Comparison of ENCODE assay signal across 33 mouse cellular contexts in the genomic region with DNA sequence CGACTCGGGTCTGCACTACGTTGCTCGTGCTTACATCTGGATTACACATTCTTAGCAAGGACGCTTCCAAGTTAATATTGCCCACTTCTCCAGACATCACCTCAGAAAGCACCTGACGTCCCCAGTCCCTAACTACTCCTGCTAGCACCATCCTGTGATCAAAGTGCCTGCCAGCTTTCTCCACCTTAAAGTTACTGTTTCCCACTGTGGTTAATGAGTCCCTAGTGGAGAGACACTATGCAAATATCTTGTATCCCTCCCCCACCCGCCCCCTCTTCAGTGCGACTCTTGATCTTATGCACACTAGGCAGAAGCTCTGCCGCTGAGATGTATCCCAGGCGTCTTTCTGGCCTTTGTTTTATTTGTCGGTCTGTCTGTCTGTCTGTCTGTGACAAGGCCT. TPM values are rescaled to one million over a fixed set of nuclear protein-coding genes. Genes with fewer than 3 reads are reported as not detected.
DNase-seq lines count a peak whose midpoint lies in the region; ATAC-seq lines count a peak whose summit lies in the region.
"Had no signal": no experiment of that assay in that cellular context is flagged by ENCODE, and none has a peak within 500 bp of the region (broad histone marks: within the 10 kb centered on the region; RNA-seq: fewer than 3 reads in every experiment).

No protein-coding gene starts in this region.

- peaks cover 6% of the 10 kb centered on the region; the same call in 1 of the 2 replicates for H3K4me1 ChIP-seq in intestine, embryonic 16.5 days (ENCODE audit: control insufficient read depth, insufficient read depth, low read length)
- peaks cover 4% of the 10 kb centered on the region; the same call in 1 of the 2 replicates for H3K4me1 ChIP-seq in kidney, embryonic 16.5 days (ENCODE audit: insufficient read depth, low read length)
- no peaks in the 10 kb centered on the region for H3K4me1 ChIP-seq in heart, embryonic 10.5 days
- H3K4me1 ChIP-seq: embryonic facial prominence, embryonic 10.5 days; embryonic facial prominence, embryonic 15.5 days; neural tube, embryonic 12.5 days had no signal

- H3K4me2 ChIP-seq in intestine, embryonic 16.5 days (ENCODE audit: low read depth, low read length), result no peak overlapping the region
- H3K4me2 ChIP-seq in kidney, embryonic 16.5 days (replicated peaks; ENCODE audit: low read depth, low read length), result no peak overlapping the region
- H3K4me2 ChIP-seq: embryonic facial prominence, embryonic 15.5 days; heart, embryonic 11.5 days; hindbrain, embryonic 13.5 days; midbrain, embryonic 12.5 days; neural tube, embryonic 12.5 days; stomach, embryonic 15.5 days had no signal

- no peaks in the 10 kb centered on the region for H3K27me3 ChIP-seq in intestine, embryonic 16.5 days (replicated peaks; ENCODE audit: control insufficient read depth, insufficient read depth, low read length)
- H3K27me3 ChIP-seq in kidney, embryonic 16.5 days (ENCODE audit: insufficient read depth, low read length), result no peaks in the 10 kb centered on the region
- H3K27me3 ChIP-seq in heart, embryonic 10.5 days (ENCODE audit: insufficient read depth, poor library complexity, severe bottlenecking), result no peaks in the 10 kb centered on the region
- H3K27me3 ChIP-seq: embryonic facial prominence, embryonic 15.5 days; hindbrain, embryonic 13.5 days; megakaryocyte, embryonic 14.5 days; midbrain, embryonic 12.5 days; neural tube, embryonic 12.5 days; stomach, embryonic 15.5 days had no signal

- no peak overlapping the region for H3K9ac ChIP-seq in intestine, embryonic 16.5 days (ENCODE audit: low read depth, low read length)
- no peak overlapping the region for H3K9ac ChIP-seq in kidney, embryonic 16.5 days (replicated peaks; ENCODE audit: low read length)
- H3K9ac ChIP-seq: embryonic facial prominence, embryonic 15.5 days; hindbrain, embryonic 13.5 days; liver, embryonic 14.5 days; midbrain, embryonic 12.5 days; neural tube, embryonic 12.5 days; stomach, embryonic 15.5 days had no signal

- WGBS in intestine, embryonic 16.5 days, result 47% methylated on average over 11 of the region's 11 CpGs
- WGBS in kidney, embryonic 16.5 days, result 51% methylated on average over 11 of the region's 11 CpGs
- 71% methylated on average over 11 of the region's 11 CpGs for WGBS in heart, embryonic 10.5 days

- no peaks in the 10 kb centered on the region for H3K9me3 ChIP-seq in intestine, embryonic 16.5 days (ENCODE audit: control insufficient read depth, low read length)
- no peaks in the 10 kb centered on the region for H3K9me3 ChIP-seq in kidney, embryonic 16.5 days (ENCODE audit: low read length)
- H3K9me3 ChIP-seq in heart, embryonic 10.5 days, result no peaks in the 10 kb centered on the region
- H3K9me3 ChIP-seq: embryonic facial prominence, embryonic 10.5 days; embryonic facial prominence, embryonic 15.5 days; hindbrain, embryonic 13.5 days; midbrain, embryonic 12.5 days; neural tube, embryonic 12.5 days; stomach, embryonic 15.5 days had no signal

- no peak overlapping the region for H3K27ac ChIP-seq in intestine, embryonic 16.5 days (ENCODE audit: low read length)
- H3K27ac ChIP-seq in kidney, embryonic 16.5 days (ENCODE audit: low read length), result no peak overlapping the region
- no peak overlapping the region for H3K27ac ChIP-seq in heart, embryonic 10.5 days
- H3K27ac ChIP-seq: embryonic facial prominence, embryonic 10.5 days; embryonic facial prominence, embryonic 15.5 days; hindbrain, embryonic 13.5 days; liver, embryonic 14.5 days; midbrain, embryonic 12.5 days; neural tube, embryonic 12.5 days; stomach, embryonic 15.5 days had no signal

- DNase-seq in kidney, adult 18-20 months, result peak; percentile 78
- peak; percentile 82 to 89 for DNase-seq in kidney, postnatal 36 days
- no peak for DNase-seq in heart, embryonic 10.5 days (ENCODE audit: low spot score)
- no peak for DNase-seq in heart, adult 8-10 months (ENCODE audit: low spot score)
- DNase-seq: adrenal gland, adult 2 months; adrenal gland, postnatal 36 days; B cell, adult 2 months; cerebellum, adult 18-20 months; cerebellum, postnatal 14 days; gastrocnemius, postnatal 14 days; heart, postnatal 36 days; liver; lung, adult 2 months; lung, postnatal 14 days; right cerebral cortex, adult 18-20 months; right cerebral cortex, postnatal 4 days; thymus, adult 18-20 months; thymus, postnatal 36 days had no signal

- H3K36me3 ChIP-seq in intestine, embryonic 16.5 days (ENCODE audit: control insufficient read depth, insufficient read depth, low read length), result no peaks in the 10 kb centered on the region
- no peaks in the 10 kb centered on the region for H3K36me3 ChIP-seq in kidney, embryonic 16.5 days (ENCODE audit: insufficient read depth, low read length)
- no peaks in the 10 kb centered on the region for H3K36me3 ChIP-seq in heart, embryonic 10.5 days
- H3K36me3 ChIP-seq: embryonic facial prominence, embryonic 10.5 days; embryonic facial prominence, embryonic 15.5 days; hindbrain, embryonic 13.5 days; midbrain, embryonic 12.5 days; neural tube, embryonic 12.5 days; stomach, embryonic 15.5 days had no signal

- H3K4me3 ChIP-seq in intestine, embryonic 16.5 days (ENCODE audit: low read length), result no peak overlapping the region
- no peak overlapping the region for H3K4me3 ChIP-seq in kidney, embryonic 16.5 days (ENCODE audit: low read length)
- H3K4me3 ChIP-seq in heart, embryonic 10.5 days, result no peak overlapping the region
- H3K4me3 ChIP-seq: embryonic facial prominence, embryonic 10.5 days; embryonic facial prominence, embryonic 15.5 days; hindbrain, embryonic 13.5 days; megakaryocyte, embryonic 14.5 days; midbrain, embryonic 12.5 days; myocyte; neural tube, embryonic 12.5 days; stomach, embryonic 15.5 days had no signal

- peak; percentile 39 for ATAC-seq in intestine, embryonic 16.5 days
- ATAC-seq in kidney, embryonic 16.5 days (ENCODE audit: low FRiP score, low TSS enrichment), result peak; percentile 85
- ATAC-seq in megakaryocyte progenitor cell, adult 5-6 weeks (replicated peaks; ENCODE audit: poor library complexity), result no peak
- ATAC-seq: activated CD4-positive, CD25-positive, alpha-beta regulatory T cell, adult 4 months; forebrain, embryonic 14.5 days had no signal

RNA-seq across cellular contexts. Expression of a gene that starts 16.6 kb away (rescaled TPM):
- 15.6 and 16.4 TPM in 2 replicates for polyA plus RNA-seq in intestine, embryonic 16.5 days (2015; fragmentation: Nextera tagmentation; extraction: Ambion mirVana)
- polyA plus RNA-seq in kidney, embryonic 16.5 days (2015; fragmentation: Nextera tagmentation; extraction: Ambion mirVana), result 17.7 and 23.3 TPM in 2 replicates
- polyA plus RNA-seq in heart, embryonic 10.5 days (2016; fragmentation: Nextera tagmentation; extraction: Ambion mirVana), result 18.4 and 19.6 TPM in 2 replicates
- total RNA-seq in megakaryocyte progenitor cell, adult 5-6 weeks (2015), result 20.2 and 21.9 TPM in 2 replicates
- 41.9 and 44.6 TPM in 2 replicates for total RNA-seq in megakaryocyte progenitor cell, adult 5-6 weeks (2017)
- 10 to 100 TPM; 10.2 to 14.4 (median 11.8) TPM for total RNA-seq in heart, adult 8-10 months (2022)

RNA-seq across cellular contexts. Expression of a gene that starts 21.3 kb away (rescaled TPM):
- 5.0 and 5.4 TPM in 2 replicates for polyA plus RNA-seq in intestine, embryonic 16.5 days (2015; fragmentation: Nextera tagmentation; extraction: Ambion mirVana)
- polyA plus RNA-seq in kidney, embryonic 16.5 days (2015; fragmentation: Nextera tagmentation; extraction: Ambion mirVana), result 3.9 and 6.2 TPM in 2 replicates
- polyA plus RNA-seq in heart, embryonic 10.5 days (2016; fragmentation: Nextera tagmentation; extraction: Ambion mirVana), result 1.6 and 3.3 TPM in 2 replicates
- total RNA-seq in megakaryocyte progenitor cell, adult 5-6 weeks (2015), result 81.8 and 91.6 TPM in 2 replicates
- total RNA-seq in megakaryocyte progenitor cell, adult 5-6 weeks (2017), result 40.7 and 45.9 TPM in 2 replicates
- total RNA-seq in heart, adult 8-10 months (2022), result 10 to 100 TPM; 17.9 to 22.7 (median 22.2) TPM

Comparison
In these comparisons a context has a peak if more than half of its experiments do, and no peak if none do; other contexts are left out.
1. DNase-seq: peak in kidney, adult 18-20 months (single experiment) and kidney, postnatal 36 days (2 of 2); none in heart, embryonic 10.5 days (single experiment) and heart, adult 8-10 months (single experiment).